Mouse (Mus musculus) cerebellum, adult 18-20 months (tissue): ENCODE data around the gene Rad54l2.

ENCODE experiments used
- DNase-seq, 2 experiments: peaks; one replicate each; pipeline ENCODE4 v3.0.0; 2021

The Rad54l2 gene

DNA sequence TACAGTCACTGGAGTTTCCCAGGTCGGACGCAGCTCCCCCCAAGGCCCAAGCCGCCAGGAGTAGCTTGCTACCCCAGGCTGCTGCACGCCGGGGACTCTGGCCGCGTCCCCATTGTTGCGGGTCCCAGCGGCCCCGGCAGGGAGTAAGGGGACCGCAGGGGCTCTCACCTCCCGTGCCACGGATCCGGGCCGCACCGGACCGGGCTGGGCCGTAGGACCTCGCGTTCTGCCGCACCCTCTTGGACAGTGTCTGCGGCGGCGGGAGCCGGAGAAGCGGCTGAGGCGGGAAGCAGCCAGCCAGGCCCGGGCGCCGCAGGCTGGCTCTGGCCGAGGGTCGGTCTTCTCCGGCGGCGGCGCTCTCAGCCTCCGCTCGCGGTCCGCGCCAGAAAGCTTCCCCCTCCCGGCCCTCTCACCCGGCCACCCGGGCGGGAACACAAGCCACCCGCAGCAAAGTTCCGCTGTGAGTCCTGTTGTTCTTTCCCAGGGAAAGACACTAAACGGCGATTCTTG is at the start of gene Rad54l2:
TSS of gene Rad54l2 (minus strand) at position 383 of the 510 bp plus-strand sequence.
- peak; percentile 82 to 93 for DNase-seq

DNA sequence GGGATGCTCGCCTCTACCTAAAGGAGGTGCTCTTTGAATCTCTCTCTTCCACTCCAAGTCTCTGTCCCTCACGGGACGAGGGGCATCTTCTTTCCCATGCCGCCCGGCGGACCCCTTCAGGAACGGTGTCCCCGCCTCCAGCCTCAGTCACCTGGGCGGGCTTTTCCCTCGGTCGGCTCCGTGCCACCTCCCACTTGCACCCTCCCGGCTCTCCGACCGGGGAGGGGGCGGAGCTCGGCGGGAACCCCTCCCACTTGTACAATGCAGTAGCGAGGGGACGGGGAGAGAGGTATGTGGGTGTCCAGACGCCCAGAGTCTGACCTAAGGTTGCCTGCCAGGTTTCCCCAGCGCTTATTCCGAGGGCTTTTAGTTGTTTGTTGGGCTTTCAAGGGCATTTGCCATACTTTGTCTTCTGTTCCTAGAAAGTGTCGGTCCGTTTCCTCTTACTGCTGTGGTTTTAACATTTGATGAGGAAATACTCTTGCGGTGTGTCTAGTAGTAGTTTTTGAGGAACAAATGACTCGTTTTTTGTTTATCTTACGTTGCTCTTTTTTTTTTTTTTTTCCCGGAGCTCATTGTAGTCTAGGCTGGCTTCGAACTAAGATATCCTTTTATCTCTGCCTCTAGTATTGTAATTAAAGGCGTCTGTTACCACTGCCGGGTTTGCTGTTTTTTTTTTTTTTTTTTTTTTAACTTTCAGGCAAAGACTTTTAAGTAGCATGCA is 33.5 kb upstream of the Rad54l2 start:
- DNase-seq = peak; percentile 70

DNA sequence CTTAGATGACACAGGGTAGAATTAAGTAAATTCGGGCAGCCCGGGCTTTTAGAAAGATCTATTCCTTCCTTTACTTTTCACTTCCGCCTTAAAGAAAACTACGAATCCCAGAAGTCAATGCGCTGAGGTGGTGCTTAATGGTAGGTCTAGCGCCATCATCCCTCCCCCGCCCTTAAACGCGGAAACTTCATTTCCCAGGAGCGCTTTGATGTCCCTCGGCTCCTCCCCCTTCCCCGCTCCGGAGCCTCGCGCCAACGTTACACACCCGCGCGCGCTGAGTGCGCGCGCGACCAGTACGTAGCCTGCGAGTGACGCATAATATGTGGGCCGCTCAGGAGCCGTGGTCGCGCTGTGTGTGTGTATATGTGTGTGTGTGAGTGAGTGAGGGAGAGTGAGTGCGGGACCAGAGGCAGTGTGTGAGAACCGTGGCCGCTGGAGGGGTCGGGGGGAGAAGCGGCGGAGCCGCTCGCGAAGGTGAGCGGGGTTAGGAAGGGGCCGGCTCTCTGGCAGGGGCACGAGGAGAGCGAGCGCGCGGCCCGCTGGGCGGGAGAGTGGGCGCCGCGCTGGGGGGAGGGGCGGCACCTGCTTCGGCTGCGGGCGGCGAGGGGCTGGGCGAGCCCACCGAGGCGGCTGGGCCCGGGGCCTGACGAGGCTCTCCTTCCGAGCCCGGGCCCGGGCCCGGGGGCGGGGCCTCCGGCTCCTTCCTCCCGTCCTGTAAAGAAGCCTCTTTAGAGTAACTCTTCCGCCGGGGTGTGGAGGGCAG is 32.8 kb upstream of the Rad54l2 start, which contains the start of gene Dcaf1:
TSS of gene Dcaf1 (plus strand) at position 257 of the 763 bp plus-strand sequence.
- peak; percentile 91 to 98 for DNase-seq

DNA sequence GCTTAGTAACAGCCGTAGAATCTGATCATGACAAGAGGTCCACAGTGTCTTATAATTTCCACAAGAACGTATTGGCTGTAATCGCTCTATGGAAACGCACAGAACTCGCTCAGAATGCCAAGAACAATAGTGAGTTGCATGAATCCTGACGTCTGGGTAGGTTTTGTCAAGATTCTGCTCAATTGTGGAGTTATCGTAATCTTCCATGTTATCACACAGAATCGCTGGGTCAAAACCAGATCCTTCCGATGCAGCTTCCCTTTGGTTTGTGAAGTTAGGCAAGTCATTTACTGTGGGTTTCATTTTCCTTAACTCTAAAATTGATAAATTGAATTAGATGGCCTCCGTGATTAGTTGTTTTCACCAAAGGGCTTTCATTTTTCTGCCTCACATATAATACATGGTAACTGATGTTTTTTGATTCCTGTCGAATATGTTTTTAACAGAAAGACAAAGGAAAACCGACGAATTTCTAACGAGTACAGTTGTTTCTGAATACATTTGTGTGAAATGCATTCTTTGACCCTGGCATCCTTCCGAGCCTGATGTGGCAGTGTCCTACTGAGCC is 32.1 kb upstream of the Rad54l2 start:
- DNase-seq = peak in 1 of 2 experiments; percentile 6

DNA sequence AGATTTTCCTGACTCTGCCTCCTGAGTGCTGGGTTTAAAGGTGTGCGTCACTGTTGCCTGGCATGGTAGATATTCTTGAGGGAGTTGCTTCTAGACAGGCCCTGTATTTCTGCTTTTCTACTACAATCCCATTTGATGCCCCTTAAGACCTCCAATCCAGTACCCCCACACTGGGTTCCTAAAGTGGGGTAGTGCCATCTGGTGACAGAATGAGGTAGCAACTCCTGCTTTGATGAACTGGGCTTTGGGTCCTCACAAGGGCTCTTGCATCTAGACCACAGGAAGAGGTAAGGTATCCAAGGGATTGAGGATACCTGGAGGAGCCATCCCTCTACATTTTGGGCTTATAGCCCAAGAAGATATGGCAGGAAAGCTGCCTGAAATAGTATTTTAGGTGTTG is 30.2 kb upstream of the Rad54l2 start:
- peak; percentile 10 to 16 for DNase-seq

DNA sequence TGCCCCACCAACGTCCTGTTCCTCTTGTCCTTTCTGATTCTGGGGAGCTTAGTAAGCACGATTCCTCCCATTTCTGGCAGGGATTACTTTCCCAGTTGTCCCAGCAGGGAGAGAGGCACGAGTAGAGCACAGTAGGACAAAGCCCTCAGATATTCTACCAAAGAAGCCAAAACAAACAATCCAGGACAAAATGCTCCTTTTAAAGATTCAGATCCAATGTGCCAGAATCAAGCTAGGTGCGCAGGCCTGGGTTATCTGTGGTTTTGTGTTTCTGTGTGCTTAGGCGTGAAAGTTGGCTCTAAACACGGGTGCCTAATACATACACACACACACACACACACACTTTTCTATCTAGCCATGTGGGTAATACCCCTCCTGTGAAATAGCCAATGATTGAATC is 29.2 kb upstream of the Rad54l2 start:
- DNase-seq = no peak

DNA sequence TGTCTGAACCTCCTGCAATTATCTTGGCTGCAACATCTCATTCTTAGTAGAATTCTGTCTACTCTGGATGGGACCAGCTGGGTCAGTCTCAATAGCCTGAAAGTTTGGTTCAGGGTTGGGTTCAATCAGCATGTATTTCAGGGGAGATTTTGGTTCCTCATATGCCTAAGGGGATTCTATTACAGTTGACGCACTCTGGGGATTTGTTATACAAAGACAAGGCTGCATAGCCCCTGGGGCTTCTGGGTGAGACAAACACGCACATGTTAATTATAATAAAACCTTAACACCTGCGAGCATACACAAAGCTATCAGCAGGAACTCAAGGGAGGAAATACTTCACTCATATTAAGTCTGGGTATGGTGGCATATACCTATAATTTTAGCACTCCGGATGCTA is 17.5 kb upstream of the Rad54l2 start:
- DNase-seq = no peak

DNA sequence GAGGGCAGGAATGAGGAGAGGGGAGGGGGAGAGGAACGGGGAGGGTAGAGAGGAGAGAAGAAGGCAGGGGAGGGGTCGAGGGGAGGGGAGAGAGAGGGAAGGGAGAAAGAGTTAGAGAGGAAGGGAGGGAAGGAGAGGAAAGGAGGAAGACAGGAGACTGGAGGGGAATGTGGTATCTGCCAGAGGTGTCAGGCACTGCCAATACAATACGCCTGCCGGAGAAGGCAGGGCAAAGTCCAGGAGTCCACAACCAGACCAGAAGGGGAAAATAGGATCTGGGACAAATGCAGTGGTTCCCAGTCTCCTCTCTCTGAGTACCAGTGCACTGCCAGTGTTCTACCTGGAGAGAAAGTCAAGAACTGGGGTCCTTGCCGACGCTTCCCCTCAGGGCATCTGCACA is 1.8 kb upstream of the Rad54l2 start:
- no peak for DNase-seq

DNA sequence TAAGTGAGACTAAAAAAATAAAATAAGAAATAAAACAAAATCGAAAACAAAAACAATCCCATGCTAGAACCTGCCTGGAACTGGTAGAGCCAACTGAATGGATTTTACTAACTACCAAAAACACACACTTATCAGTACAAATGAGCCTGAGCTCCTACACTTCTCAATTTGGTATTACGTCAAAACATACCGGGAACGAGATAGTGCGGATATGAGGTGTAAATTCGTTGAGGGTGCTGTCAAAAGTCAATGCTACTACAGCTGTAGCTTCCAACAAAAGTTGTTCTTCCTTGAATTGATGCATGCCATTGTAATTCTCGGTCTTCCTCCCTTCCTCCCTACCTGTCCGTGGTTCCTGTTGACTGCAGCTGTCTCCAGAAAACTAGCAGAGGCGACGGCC is 369 bp upstream of the Rad54l2 start:
- no peak for DNase-seq

DNA sequence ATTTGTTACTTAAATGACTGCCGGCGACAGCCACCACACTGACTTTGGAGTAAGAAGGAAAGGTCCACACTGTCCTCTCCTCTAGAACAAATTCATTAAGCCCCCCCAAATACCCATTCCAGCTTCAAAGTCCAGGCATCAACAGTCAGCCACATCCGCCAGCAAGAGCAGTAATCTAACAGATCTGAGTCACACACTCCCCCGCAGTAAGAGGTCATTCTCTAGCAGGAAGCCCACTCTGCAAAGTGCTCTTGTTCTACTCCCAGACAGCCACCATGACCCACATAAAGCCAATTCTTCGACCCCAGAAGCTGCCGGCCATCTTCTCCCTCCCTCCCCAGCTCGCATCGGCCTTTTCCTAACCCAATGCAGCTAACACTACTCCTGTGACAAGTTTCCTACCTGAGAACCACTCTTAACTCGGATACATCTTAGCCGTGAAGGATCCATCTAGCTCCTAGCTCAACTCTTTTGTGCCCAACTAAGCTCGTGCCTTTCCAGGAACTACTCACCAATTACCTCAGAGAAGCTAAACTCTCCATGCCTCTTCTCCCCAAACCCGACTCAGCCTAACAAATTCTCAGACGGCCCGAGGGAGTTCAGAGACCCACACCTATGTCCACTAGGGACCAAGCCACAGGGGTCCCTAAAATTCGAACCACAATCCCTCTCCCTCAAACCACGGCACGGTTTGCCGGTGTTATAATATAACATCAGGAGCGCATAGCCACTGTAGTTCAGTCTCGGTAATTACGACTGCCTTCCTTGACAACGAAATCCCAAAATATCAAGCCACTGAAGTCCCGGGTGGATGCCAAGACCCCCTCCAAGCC is 799 bp downstream of the Rad54l2 start:
- no peak for DNase-seq

DNA sequence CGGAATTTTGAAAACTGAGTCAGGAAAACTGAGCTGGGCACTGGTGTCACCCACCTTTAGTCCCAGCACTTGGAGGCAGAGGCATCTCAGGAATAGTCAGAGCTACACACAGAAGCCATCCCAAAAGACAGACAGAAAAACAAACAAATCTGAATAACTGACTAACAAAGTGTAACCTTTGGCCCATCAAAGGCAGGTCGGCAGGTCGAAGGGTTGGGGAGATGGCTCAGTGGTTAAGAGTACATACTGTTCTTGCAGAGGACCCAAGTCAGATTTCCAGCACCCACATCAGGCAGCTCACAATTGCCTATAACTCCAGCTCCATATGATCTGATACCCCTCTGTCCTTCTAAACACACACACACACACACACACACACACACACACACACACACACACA is 3.8 kb downstream of the Rad54l2 start:
- DNase-seq = no peak

DNA sequence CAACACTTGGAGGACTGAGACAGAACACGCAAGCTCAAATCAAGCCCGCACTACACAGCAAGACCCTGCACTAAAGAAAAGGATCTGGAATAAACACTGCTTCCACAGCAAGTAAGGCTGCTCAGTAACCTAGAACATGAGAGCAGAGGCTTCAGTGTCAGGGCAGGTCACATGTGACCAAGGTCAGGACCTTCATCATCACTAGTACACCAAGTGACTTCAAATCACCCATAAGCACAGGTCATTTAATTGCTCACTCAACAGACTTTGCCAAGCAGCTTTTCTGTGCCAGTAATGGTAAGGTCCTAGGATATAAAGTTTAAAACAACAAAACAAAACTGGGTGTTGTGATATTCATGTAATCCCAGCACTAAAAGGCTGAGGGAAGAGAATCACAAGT is 5.4 kb downstream of the Rad54l2 start:
- no peak for DNase-seq

DNA sequence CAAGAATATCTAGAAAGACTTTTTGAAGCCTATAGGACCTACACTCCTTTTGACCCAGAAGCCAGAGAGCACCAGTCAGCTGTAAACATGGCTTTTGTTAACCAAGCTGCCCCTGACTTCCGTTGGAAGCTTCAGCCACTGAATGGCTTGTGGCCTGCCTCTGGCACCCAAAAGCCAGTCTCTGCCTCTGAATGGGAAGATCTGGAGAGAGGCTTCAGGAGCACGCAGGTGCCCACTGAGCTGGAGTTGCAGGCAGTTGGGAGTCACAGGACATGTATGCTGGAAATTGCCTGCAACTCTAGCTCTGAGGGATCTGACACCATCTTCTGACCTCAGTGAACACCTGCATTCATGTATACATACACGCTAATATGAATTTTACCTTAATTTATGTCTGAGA is 8.9 kb downstream of the Rad54l2 start:
- DNase-seq = no peak

DNA sequence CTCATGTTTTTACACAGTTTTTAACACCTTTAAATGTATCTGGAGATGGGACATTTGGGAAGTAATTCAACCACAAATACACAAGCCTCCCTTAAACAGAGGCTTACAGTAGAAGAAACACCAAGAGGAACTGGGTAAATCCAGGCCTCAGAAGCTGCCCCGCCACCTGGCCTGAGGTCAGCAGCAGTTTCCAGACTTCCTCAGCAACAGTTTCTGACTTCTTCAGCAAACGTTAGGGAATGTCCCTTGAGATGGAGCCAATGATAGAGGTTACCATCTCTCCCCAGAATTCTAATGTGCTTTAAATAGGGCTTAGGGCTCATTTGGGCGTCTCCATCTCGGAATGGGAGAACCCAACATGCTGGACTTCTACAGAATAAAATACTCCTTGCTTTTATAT is 10.7 kb downstream of the Rad54l2 start:
- no peak for DNase-seq

DNA sequence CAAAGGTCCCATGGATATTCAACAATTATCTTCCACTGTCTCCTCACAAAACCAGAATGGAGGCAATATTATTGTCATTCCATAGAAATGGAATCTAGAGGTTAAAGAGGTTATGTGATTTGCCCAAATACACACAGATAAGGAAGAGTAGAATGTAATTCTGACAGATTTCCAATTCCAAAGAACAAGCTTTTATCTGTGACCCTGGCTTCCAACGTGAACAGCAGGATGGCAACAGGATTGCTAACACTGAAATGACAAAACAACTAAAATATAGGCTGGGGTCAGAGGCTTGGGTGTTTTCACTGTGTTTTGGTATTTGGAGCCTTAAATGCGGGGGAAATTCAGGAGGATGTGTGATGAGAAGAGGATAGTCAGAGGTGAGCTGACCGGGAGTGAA is 11.6 kb downstream of the Rad54l2 start:
- no peak for DNase-seq

DNA sequence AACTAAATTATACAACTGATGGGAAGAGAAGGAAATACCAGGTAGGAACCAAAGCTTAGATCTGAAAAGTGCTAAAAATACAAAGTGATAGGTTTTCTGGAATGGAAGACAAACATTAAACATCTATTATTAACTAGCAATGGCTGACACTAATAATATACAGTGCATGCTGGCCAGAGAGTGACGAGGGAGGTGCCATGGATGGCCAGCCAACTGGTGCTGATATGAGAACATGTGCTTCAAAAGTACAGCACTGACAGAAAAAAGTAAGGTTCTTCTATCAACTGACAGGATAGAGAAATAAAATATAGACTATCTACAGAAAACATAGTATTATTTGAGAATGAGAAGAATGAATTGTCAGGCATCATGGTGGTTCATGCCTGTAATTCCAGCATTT is 12.9 kb downstream of the Rad54l2 start:
- no peak for DNase-seq

DNA sequence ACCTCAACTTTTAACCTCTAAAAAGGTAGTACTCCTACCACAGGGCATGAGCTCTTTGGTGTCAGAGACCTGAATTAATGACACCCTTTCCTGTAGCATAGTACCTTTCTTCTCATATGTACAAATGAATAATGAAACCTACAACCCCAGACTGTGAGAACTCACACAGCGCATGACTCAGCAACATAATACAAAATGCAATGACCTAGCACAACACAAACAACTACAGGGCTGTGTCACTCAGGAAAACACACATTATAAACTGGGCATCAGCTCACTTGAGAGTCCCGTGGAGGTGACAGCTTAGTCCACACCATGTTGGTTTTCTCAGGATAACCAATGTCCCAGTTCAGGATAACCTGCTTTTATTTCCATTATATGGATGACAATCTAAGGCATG is 17.2 kb downstream of the Rad54l2 start:
- DNase-seq = no peak

DNA sequence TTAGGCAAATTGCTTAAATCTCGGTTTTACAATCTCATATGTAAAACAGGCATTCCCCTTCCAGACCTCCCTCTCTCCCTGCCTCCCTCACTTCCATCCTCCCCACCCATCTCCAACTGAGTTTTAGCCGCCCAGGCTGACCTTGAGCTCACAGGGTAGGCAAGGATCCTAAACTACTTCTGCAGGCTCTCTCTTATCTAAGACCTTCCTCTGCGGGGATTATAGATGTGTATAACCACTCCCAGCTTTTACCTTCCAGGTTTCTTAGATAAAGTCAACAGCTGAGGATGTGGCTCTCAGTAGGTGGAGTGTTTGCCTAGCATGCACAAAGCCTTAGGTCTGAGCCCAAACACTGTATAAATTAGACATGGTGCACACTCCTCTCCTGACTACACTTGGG is 18.8 kb downstream of the Rad54l2 start:
- no peak for DNase-seq

DNA sequence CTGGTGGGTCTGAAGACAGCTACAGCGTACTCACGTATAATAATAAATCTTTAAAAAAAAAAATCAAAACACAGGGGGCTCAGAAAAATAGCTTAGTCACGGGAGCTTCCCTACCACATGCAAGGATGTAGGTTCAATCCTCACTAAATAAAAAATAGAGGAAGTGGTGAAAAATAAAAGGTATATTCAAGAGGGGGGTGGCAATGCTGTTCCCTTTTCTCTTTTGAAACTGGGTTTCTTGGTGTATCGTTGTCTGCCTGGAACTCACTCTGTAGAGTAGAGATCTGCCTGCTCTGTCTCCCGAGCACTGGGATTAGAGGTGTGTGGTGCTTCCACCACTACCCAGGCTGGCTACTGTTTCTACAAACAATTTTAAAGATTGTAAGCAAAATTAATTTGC is 19.2 kb downstream of the Rad54l2 start:
- no peak for DNase-seq

DNA sequence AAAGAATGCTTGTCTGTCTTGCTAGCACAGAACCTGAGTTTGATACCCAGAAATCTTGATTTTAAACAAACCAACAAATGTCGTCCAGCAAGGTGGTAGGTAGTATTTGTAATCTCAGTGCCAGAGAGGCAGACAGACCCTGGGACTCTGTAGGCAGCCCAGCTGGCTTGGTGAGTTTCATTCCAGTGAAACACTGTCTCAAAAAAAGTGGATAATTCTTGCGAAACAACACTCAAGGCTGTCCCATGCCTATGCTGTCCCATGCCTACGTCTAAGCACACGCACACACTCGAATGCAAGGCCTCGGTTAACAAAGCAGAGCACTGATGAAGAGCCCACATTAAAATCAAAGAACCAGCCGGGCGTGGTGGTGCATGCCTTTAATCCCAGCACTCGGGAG is 32.6 kb downstream of the Rad54l2 start:
- no peak for DNase-seq

DNA sequence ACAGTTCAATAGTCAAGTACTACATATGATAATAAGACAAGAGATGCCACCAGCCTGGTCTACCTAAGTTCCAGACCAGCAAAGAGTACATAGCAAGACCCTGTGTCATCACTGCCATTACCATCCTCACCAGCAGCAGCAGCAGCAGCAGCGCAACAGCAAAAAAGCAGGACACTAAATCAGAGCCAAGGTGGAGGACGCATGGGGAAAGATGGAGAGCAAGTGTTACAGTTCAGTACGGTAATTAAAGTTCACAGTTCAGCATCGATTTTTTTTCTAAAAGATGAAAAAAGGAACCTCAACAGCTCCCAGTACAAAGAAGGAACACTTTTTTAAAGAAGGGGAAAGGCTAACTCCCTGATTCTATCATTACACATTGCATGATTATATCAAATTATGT is 33.2 kb downstream of the Rad54l2 start:
- DNase-seq = no peak

DNA sequence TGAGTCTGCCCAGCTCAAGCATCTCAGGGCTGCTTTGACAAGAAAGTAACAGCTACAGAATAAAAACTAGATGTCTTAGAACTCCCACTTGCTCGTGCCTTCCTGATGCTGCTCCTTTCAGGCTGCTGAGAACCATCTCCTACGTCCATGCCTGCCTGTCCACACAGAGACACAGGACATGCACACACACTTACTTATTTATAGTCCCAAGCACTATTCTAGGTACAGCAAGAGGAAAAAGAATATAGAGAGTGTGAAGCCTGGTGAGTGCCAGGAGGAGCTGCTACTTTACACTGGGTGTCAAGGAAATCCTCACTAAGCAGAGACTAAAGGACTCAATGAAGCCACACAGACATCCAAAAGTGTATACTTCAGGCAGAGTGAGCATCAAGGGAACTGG is 34.7 kb downstream of the Rad54l2 start:
- no peak for DNase-seq

DNA sequence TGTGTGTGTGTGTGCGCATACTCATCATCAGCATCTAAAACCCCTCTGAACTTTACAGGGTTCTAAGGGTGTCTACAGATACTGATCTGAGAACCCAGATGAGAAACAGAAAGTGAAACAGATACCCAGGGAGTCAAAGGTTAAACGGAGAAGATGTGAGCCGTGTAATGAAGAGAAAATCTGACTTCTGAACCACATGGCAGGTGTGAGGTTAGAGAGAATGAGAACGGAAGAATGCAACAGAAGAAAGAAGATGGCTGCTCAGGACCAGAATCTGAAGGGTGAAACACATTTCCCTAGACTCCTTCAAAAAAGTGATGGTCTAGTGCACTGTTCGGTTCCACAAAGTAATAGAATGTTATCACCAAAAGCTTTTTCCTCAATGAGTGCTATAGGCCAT is 36.9 kb downstream of the Rad54l2 start:
- no peak for DNase-seq
